Mouse (Mus musculus) heart, postnatal 4 days (tissue): Measurements from ENCODE around the gene Wnt16. TPM values are rescaled to one million over a fixed set of nuclear protein-coding genes. Genes with fewer than 3 reads are reported as not detected.

Experiments
- DNase-seq: peaks from one replicate; pipeline ENCODE4 v3.0.0; 2021
- total RNA-seq, 2 experiments: library from RNA; stranded (reverse); gene quantifications; 2 replicates each; pipeline ENCODE4 v1.2.3; 2021

The Wnt16 gene
- total RNA-seq, 2 experiments from 2014 or later, result 1.1 TPM

GRCm38 (mm10) chr6:22326289-22326688 is 38.3 kb downstream of the Wnt16 start:
- DNase-seq, result no peak

- no peak for DNase-seq
Observed at GRCm38 (mm10) chr6:22327091-22327490, 39.1 kb downstream of the Wnt16 start.

DNA sequence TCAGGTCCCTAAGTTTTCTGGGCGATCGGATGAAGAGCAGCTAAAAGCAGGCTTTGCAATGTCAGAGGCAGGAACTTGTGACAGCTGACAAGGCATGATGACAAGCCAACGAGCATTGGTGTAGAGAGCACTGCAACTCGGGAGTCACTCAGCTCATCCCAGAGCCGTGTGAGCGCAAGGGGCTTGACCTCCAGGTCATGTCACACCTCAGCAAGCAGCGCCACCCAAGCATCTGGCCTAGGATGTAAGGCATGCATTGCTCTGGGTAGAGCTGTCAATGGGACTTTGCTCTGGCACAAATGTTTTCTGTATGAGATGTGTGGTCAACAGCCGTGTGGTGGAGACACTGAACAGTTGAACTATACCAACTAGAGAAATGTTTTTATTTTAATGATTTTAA is 39.9 kb downstream of the Wnt16 start:
- DNase-seq, result no peak

- no peak for DNase-seq
Observed at GRCm38 (mm10) chr6:22330169-22330960, 42.3 kb downstream of the Wnt16 start.

DNA sequence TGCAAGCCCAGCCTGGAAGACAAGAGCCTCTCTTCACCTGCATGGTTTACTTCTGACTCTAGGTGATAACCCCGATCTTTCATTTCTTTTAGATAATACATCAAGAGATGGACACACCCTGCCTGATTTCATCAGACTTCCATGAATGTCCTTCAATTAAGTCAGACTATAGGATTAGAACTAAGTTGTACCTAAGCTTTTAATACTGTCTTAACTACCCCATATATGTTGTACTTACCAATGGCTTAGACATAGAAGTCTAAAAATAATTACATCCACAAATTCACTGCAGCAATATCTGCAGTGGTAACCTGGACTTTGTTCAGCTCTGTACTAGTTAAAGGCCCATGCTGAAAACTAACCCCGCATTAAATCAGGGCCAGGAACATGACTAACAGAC is 44.5 kb downstream of the Wnt16 start:
- no peak for DNase-seq

DNA sequence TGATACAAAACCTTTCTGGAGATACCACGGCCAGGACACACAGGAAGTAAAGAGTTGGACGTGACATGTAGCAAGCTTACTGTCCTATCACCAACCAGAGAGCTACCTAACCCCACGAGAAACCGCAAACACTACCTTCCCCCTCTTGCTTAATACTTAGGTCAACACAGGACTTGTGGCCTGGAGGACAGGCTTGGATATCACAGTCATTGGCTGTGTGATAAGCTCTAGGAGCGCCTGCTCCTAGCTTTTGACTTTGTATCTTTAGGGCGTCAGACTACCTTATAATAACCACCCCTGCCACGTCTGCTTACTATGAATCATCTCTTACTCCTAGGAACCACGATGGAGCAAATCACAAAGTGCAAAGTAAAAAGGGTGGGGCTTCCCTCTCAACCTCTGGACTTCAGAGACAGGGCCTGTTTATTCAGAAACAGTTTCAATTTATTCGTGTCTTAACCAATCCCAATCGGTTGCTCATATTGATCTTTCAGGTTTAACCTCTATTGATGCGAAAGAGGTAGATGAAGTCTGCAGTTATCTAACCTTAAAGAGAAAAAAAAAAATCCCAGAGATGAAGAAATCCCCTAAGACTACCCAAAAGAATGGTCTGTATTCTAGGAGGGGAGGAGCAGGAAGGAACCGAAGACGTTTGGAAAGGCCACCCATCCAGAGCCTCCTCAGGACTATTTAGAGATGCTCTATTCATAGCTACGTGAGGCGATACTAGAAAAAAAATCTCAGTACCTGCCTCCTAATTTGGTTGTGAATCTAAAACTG is 51.9 kb downstream of the Wnt16 start:
- no peak for DNase-seq

DNA sequence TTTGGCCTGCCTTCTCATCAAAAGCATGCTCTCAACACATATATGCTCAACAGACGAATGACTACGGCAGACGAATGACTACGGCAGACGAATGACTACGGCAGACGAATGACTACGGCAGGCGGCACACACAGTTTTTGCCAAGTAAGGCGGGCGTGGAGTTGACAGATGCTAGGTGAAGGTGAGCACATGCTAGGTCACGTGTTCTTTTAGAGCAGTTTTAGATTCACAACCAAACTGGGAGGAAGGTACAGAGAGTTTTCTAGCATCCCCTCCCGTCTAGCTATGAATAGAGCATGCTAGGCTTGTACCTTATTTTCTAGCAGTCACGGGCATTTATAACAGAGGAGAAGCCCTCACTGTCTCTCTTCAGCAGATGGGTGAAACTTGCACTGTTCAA is 52.8 kb downstream of the Wnt16 start:
- DNase-seq, result no peak

DNA sequence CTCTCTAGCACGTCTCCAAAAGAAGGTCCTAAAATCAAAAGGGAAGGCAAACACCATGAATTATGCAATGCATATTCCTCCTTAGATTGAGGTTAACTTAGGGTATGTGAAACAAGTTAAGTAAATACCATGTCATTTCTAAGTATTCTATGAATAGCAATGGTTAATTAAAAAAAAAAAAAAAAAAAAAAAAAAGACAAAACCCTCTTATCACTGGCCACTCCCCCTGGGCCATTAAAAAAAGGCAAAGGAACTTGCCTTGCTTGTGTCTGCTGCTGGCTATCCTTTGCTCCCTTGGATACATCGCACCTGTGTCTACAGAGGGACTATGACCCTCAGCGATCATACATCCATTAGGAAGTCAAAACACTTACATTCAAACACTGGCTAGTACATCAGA is 55.3 kb downstream of the Wnt16 start:
- DNase-seq, result no peak

- no peak for DNase-seq
Observed at GRCm38 (mm10) chr6:22343706-22344105, 55.7 kb downstream of the Wnt16 start.

DNA sequence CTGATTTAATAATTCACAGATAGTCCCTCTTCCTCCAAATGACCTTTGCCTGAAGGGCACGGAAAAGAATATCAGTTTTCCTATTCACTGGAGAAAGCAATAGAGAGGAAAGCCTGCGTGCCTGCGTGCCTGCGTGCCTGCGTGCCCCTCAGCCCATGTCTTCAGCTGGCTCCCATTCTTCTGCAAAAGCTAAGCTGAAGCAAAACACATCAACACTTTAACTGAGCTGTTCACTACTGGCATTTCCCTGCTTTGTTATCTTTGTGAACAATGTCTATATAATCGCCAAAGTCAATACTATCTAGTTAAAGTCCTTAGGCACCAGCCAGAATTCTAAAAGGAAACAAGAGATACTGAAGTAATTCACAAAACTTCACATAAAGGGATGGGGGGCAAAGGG is 56.4 kb downstream of the Wnt16 start:
- peak; percentile 23 for DNase-seq

DNA sequence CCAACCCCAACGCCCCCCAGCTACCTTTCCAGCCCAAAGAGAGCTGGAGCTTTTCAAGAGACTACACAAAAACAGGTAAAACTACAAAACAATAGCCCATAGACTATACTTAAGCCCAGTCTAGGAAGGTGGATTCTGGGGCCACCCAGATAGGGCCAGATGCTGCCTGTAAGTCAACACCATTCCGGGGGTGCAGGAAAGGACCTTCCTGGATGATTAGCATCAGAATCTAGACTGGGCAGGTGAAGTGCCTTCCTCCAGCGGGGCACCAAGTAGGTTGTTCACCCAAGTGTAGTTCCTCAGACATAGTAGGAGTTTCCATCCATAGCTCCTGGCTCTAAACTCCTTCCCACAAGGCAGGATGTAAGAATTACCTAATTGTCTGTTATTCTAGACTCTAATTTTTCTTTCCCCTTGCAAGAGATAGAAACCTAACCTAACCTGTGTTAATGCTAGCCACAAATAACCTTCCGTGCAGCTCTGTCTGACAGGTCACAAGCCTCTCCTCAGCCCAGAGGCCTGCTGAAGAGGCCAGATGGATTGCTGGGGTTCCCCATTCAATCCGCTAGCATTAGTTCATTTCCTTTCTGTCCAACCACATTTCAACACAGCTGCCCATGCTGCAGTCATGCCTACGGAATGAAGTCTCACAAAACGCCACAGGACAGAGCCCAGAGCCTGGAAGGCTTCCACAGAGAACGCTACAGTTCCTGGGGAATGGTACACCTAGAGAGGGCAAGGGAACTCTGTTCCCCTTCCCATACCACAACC is 59.3 kb downstream of the Wnt16 start:
- no peak for DNase-seq

Other genes with a start within 250 kb of the Wnt16 start
- 10 to 100 TPM; 34.9 to 38.1 TPM for gene Fam3c, start 68.0 kb downstream of the Wnt16 start, total RNA-seq